Mouse (Mus musculus): ENCODE data around the gene Slc5a2. TPM values are rescaled to one million over a fixed set of nuclear protein-coding genes. Genes with fewer than 3 reads are reported as not detected.

The Slc5a2 gene
- polyA plus RNA-seq, 1 experiment: not detected

GRCm38 (mm10) chr7:128279750-128280149 is 14.3 kb downstream of the Slc5a2 start:
- TF ChIP-seq GATA1 (IDR thresholded peaks at IDR 0.05; ENCODE audit: low read length): no peak

GRCm38 (mm10) chr7:128281765-128282164 is 16.3 kb downstream of the Slc5a2 start:
- no peak for TF ChIP-seq GATA1 (IDR thresholded peaks at IDR 0.05; ENCODE audit: low read length)

GRCm38 (mm10) chr7:128282532-128283244 is 17.2 kb downstream of the Slc5a2 start:
- no peak for TF ChIP-seq GATA1 (IDR thresholded peaks at IDR 0.05; ENCODE audit: low read length)

- TF ChIP-seq GATA1 (IDR thresholded peaks at IDR 0.05; ENCODE audit: low read length): no peak
These were observed 18.6 kb downstream of the Slc5a2 start for GRCm38 (mm10) chr7:128284047-128284446.

- TF ChIP-seq GATA1 (IDR thresholded peaks at IDR 0.05; ENCODE audit: low read length): no peak
These were observed 19.6 kb downstream of the Slc5a2 start for GRCm38 (mm10) chr7:128285060-128285459.

- peak; percentile 59 for TF ChIP-seq GATA1 (IDR thresholded peaks at IDR 0.05; ENCODE audit: low read length)
These were observed 23.6 kb downstream of the Slc5a2 start for GRCm38 (mm10) chr7:128288923-128289544.

- no peak for TF ChIP-seq GATA1 (IDR thresholded peaks at IDR 0.05; ENCODE audit: low read length)
These were observed 29.3 kb downstream of the Slc5a2 start for GRCm38 (mm10) chr7:128294785-128295184.

- no peak for TF ChIP-seq GATA1 (IDR thresholded peaks at IDR 0.05; ENCODE audit: low read length)
These were observed 31.1 kb downstream of the Slc5a2 start for GRCm38 (mm10) chr7:128296514-128296913.

GRCm38 (mm10) chr7:128297291-128297616 is 31.8 kb downstream of the Slc5a2 start:
- TF ChIP-seq GATA1 (IDR thresholded peaks at IDR 0.05; ENCODE audit: low read length): no peak

- TF ChIP-seq GATA1 (IDR thresholded peaks at IDR 0.05; ENCODE audit: low read length): no peak
These were observed 32.4 kb downstream of the Slc5a2 start, which contains the start of gene BC017158 for GRCm38 (mm10) chr7:128297617-128298480. Gene BC017158 (minus strand): TSS chr7:128298170.

- TF ChIP-seq GATA1 (IDR thresholded peaks at IDR 0.05; ENCODE audit: low read length): no peak
These were observed 33.3 kb downstream of the Slc5a2 start for GRCm38 (mm10) chr7:128298481-128299342.

- TF ChIP-seq GATA1 (IDR thresholded peaks at IDR 0.05; ENCODE audit: low read length): no peak
These were observed 35.5 kb downstream of the Slc5a2 start for GRCm38 (mm10) chr7:128300952-128301351.

- no peak for TF ChIP-seq GATA1 (IDR thresholded peaks at IDR 0.05; ENCODE audit: low read length)
These were observed 36.7 kb downstream of the Slc5a2 start for GRCm38 (mm10) chr7:128302151-128302550.

- TF ChIP-seq GATA1 (IDR thresholded peaks at IDR 0.05; ENCODE audit: low read length): no peak
These were observed 38.7 kb downstream of the Slc5a2 start for GRCm38 (mm10) chr7:128304198-128304597.

- no peak for TF ChIP-seq GATA1 (IDR thresholded peaks at IDR 0.05; ENCODE audit: low read length)
These were observed 39.5 kb downstream of the Slc5a2 start for GRCm38 (mm10) chr7:128304907-128305306.
